Mouse (Mus musculus) CH12F3 (cell line): ENCODE results near the gene Cpn1.

ENCODE experiments used
- in situ Hi-C: fragments of 300-500 bp; cut with MboI; formaldehyde crosslinking; loops from 2 replicates; pipeline ENCODE4 v1.14.3; 2020; ENCODE audit warnings: low sequenced_read_pairs

Cpn1 gene

DNA sequence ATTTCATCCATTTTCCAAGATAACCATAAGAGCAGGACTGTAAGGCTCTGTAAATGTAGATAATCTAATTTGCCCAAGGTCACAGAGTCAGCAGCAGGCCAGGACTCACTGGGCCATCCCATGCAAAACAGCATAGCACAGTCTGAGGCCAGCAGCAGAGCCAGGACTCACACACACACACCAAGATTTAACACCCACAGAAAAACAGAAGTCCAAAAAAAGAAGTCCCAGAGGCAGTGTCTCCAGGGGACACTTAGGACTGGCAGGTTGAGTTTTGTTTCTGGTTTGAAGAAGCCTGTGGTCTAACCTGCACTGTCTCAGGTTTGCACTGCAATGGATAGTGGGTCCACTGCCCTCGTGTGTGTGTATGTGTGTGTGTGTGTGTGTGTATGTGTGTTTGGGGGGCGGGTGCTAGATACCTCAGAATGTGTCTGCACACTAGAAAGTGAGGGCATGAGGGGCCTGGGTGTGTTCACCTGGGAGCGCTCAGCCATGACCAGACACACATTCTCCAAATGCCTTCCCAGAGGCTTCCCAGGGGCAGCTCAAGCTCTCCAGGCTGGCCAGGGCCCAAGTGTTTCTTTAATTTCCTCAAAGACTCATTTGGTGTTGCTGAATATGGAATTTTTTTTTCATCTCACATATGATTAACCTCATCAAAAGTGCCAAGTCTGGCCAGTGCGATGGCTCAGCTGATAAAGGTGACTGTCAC, 73.4 kb downstream of the Cpn1 start:
- in situ Hi-C loops: no loop called here

DNA sequence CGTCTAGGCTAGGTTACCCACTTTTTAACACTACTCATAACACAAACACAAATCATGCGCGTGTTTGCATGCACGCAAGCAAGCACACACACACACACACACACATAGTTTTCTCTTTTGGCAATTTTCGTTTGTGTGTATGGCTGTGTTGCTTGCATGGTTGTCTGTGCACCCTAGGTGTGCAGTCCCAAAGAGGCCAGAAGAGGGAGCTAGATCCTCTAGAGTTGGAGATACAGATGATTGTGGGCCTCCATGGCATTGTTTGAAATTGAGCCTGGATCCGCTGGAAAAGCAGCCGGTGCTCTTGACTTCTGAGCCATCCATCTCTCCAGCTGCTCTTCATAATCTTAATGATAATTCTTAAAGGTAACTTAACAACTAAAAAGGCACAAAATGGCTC, 79.9 kb downstream of the Cpn1 start:
- in situ Hi-C loops: no loop called here
